Mouse (Mus musculus) embryonic facial prominence, embryonic 11.5 days (tissue): ENCODE results near the gene Cyp4a10. TPM values are rescaled to one million over a fixed set of nuclear protein-coding genes. Genes with fewer than 3 reads are reported as not detected.
"Not testable (repeated sequence)": the region's sequence is repeated elsewhere in the genome, so short reads cannot be mapped to it uniquely, and the experiment has no call there.

ENCODE experiments used
- ATAC-seq: fragments of 200-750 bp; cut with Nextera tagmentation; replicated peaks from 2 replicates; pipeline ENCODE4 v1.8.0; 2017; ENCODE audit warnings: low read depth; ENCODE audit not compliant: insufficient number of reproducible peaks, low FRiP score, low TSS enrichment
- DNase-seq: peaks from one replicate; pipeline ENCODE4 v3.0.0-alpha.2; 2015; ENCODE audit warnings: low spot score
- H3K27ac ChIP-seq: fragments of 300-500 bp; sonication (generic); replicated peaks from 2 replicates; pipeline ENCODE4 v1.5.1; 2014; ENCODE audit warnings: mild to moderate bottlenecking, low read depth, low read length, control low read depth
- H3K27me3 ChIP-seq: fragments of 300-500 bp; sonication (generic); 2 replicates; pipeline ENCODE4 v1.6.1; 2014; ENCODE audit warnings: mild to moderate bottlenecking, low read length, moderate library complexity, mixed read lengths; ENCODE audit not compliant: control insufficient read depth, insufficient read depth
- H3K36me3 ChIP-seq: fragments of 300-500 bp; sonication (generic); replicated peaks from 2 replicates; pipeline ENCODE4 v1.6.1; 2014; ENCODE audit warnings: low read depth, mild to moderate bottlenecking, low read length, moderate library complexity, mixed read lengths; ENCODE audit not compliant: control insufficient read depth, insufficient read depth
- H3K4me1 ChIP-seq: fragments of 300-500 bp; sonication (generic); 2 replicates; pipeline ENCODE4 v1.6.1; 2014; ENCODE audit warnings: low read length, mixed read lengths; ENCODE audit not compliant: control insufficient read depth, insufficient read depth
- H3K4me2 ChIP-seq: fragments of 300-500 bp; sonication (generic); 2 replicates; pipeline ENCODE4 v1.6.1; 2014; ENCODE audit warnings: low read depth, mild to moderate bottlenecking, control low read depth, low read length, moderate library complexity
- H3K4me3 ChIP-seq: fragments of 300-500 bp; sonication (generic); 2 replicates; pipeline ENCODE4 v1.5.1; 2014; ENCODE audit warnings: low read depth, low read length, control low read depth
- H3K9ac ChIP-seq: fragments of 300-500 bp; sonication (generic); replicated peaks from 2 replicates; pipeline ENCODE4 v1.6.1; 2014; ENCODE audit warnings: mild to moderate bottlenecking, control low read depth, low read length
- H3K9me3 ChIP-seq: fragments of 300-500 bp; sonication (generic); replicated peaks from 2 replicates; pipeline ENCODE4 v1.6.1; 2016; ENCODE audit warnings: mild to moderate bottlenecking, low read length, inconsistent platforms, mixed read lengths; ENCODE audit not compliant: control insufficient read depth
- WGBS: fragments of 180-500 bp; shearing (Covaris S2); extraction: QIAGEN DNeasy Blood & Tissue Kit; methylation state at CpG from one replicate; pipeline ENCODE4 v1.1.7; 2014; 5-methylcytosine and 5-hydroxymethylcytosine counted together
- polyA plus RNA-seq: library from polyadenylated mRNA; unstranded; fragments of >200 nt; fragmentation: Nextera tagmentation; extraction: Ambion mirVana; gene quantifications from 2 replicates; pipeline ENCODE4 v1.2.1, GENCODE M21; 2014

The Cyp4a10 gene
- polyA plus RNA-seq, 1 experiment from 2014 or later: not detected

- H3K4me2 ChIP-seq, ATAC-seq: not testable (repeated sequence)
These were observed 46.6 kb downstream of the Cyp4a10 start for GRCm38 (mm10) chr4:115564469-115565225.

GRCm38 (mm10) chr4:115575255-115575654 is 57.2 kb downstream of the Cyp4a10 start:
- ATAC-seq (no peak), DNase-seq (no peak)
- Histone ChIP-seq H3K9ac (no peak overlapping the region), H3K27ac (no peak overlapping the region), H3K4me3 (no peak overlapping the region), H3K4me1 (no peaks in the 10 kb centered on the region), H3K9me3 (no peaks in the 10 kb centered on the region), H3K4me2 (no peak overlapping the region), H3K36me3 (no peaks in the 10 kb centered on the region), H3K27me3 (no peaks in the 10 kb centered on the region)
- 76% methylated on average over 3 of the region's 3 CpGs for WGBS

More at GRCm38 (mm10) chr4:115564469-115565225, 46.6 kb downstream of the Cyp4a10 start:
- not testable (repeated sequence) for H3K9ac ChIP-seq, H3K9me3 ChIP-seq, DNase-seq, H3K4me3 ChIP-seq, H3K4me1 ChIP-seq, H3K36me3 ChIP-seq, H3K27ac ChIP-seq, H3K27me3 ChIP-seq
- WGBS: 85% methylated on average over 6 of the region's 6 CpGs

GRCm38 (mm10) chr4:115575776-115576175 is 57.7 kb downstream of the Cyp4a10 start:
- Histone ChIP-seq H3K27ac (no peak overlapping the region), H3K4me1 (no peaks in the 10 kb centered on the region), H3K4me3 (no peak overlapping the region), H3K9ac (no peak overlapping the region), H3K9me3 (no peaks in the 10 kb centered on the region), H3K4me2 (no peak overlapping the region), H3K27me3 (no peaks in the 10 kb centered on the region), H3K36me3 (no peaks in the 10 kb centered on the region)
- DNase-seq (no peak), ATAC-seq (no peak)
- 80% methylated on average over 2 of the region's 2 CpGs for WGBS

DNA sequence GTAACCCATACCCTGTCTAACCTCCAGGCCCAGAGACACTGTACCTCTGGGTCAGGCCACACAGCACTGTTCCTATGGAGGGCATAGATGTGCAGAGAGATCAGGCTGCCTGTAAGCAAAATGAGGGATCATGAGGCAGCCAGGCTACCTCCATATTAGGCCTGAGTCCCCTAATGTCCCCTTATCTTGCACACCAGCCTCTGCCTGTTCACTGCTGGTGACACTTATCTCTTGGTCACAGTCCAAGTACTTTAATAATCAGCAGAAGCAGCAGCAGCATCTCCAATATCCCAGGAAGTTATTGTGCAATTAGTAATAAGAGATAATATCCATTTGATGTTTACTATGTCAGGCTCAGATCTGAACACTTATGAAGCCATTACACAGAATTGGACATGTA is 65.0 kb downstream of the Cyp4a10 start:
- no peak overlapping the region for H3K4me2 ChIP-seq

More for the DNA sequence above, 65.0 kb downstream of the Cyp4a10 start:
- no peak for DNase-seq
- H3K4me3 ChIP-seq: no peak overlapping the region
- no peak overlapping the region for H3K9ac ChIP-seq
- H3K4me1 ChIP-seq: no peaks in the 10 kb centered on the region
- no peak for ATAC-seq
- H3K36me3 ChIP-seq: no peaks in the 10 kb centered on the region
- H3K9me3 ChIP-seq: no peaks in the 10 kb centered on the region
- H3K27ac ChIP-seq: no peak overlapping the region
- H3K27me3 ChIP-seq: no peaks in the 10 kb centered on the region

Other genes with a start within 250 kb of the Cyp4a10 start
- not detected in 2 replicates for gene Cyp4a12a, start 219.2 kb upstream of the Cyp4a10 start, polyA plus RNA-seq
- gene Cyp4a12b, start 106.6 kb upstream of the Cyp4a10 start, polyA plus RNA-seq: not detected in 2 replicates
- gene Cyp4a30b, start 65.7 kb upstream of the Cyp4a10 start, polyA plus RNA-seq: not detected in 2 replicates
- gene Cyp4a14, start 22.1 kb upstream of the Cyp4a10 start, polyA plus RNA-seq: not detected in 2 replicates
- gene Cyp4a31, start 45.4 kb downstream of the Cyp4a10 start, polyA plus RNA-seq: not detected in 2 replicates
- not detected in 2 replicates for gene Cyp4a32, start 82.7 kb downstream of the Cyp4a10 start, polyA plus RNA-seq
- gene Cyp4b1, start 129.5 kb downstream of the Cyp4a10 start, polyA plus RNA-seq: not detected in 2 replicates
- 39.8 and 40.4 TPM in 2 replicates for gene Efcab14, start 219.5 kb downstream of the Cyp4a10 start, polyA plus RNA-seq